Mouse (Mus musculus) mouse embryonic stem cell (cell line): ENCODE results near the gene Ppp2r2d.

ENCODE experiments used
- in situ Hi-C, 2 experiments: fragments of 300-500 bp; cut with MboI; formaldehyde crosslinking; loops; 1 replicate in 1 of 2; 3 replicates in 1 of 2; pipeline ENCODE4 v1.14.3; 2019 to 2020; ENCODE audit warnings: low sequenced_read_pairs in 2 of 2, low pct_unique_long_range_greater_than_20kb in 1 of 2, mixed read lengths in 1 of 2; ENCODE audit not compliant: unreplicated experiment in 1 of 2

Gene Ppp2r2d

DNA sequence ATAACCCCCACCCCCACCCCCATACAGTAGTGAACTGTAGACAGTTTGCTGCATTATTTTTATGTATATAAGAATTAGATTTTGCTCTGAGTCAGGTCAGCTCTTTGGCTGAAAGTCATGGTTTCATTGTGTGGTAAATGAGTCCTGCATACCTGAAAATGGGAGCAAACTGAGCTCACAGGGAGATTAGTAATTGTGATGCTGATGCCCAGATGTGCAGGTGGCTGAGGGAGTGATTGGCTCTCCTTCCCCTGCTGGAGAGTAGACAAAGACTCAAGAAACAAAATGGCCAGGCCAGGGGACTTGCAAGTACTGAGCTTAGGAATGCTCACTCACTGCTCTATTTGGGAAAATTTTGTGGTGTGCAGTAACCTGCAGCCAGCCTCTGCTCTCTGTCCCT is 4.2 kb downstream of the Ppp2r2d start:
- in situ Hi-C loops: no loop called here

DNA sequence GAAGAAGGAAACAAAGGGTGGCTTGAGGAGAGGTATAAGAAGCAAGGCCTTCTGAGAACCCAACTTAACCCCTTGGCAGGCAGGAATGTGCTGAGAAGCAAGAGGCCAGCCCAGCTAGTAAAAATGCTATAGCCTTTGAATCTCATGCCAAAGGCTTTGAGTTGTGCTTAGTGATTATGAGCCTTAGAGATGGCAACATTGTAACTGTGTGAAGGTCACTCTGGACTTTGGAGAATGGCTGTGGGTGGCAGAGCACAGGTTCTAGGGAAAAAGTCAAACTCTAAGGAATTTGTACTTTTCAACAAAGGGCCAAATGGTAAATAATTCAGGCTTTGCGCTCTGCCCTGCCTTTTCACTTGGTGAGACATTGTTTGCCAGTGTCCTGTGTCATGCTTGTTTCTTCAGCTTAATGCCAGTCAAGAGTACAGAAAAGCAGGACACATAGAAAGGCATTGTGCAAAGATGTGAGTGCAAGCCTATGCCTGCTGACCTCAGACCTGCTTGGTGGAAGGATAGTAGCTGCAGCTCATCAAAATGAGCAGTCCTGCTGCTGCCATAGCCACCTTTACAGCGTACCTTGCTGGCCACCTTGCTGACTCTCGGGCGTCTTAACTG is 7.6 kb downstream of the Ppp2r2d start:
- in situ Hi-C loops: no loop called here

DNA sequence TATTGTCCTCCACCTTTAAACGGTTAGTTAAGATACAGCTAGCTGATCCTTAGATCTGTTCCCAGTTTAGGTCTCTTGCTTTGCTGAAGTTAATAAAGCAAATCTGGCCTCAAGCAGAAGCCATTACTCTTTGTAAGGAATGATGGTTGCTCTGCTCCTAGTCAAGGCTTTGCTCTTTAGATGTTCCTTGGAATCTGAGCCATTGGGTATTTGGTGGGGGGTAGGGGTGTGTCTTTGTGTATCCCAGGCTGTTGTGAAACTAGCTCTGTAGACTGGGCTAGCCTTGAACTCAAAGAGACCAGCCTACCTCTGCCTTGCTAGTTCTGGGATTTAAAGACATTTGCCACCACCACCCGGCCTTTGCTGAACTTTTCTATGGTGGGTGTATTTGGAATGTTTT is 8.3 kb downstream of the Ppp2r2d start:
- in situ Hi-C loops: no loop called here

- in situ Hi-C loops: no loop called here
Observed at GRCm38 (mm10) chr7:138856670-138857069, 10.8 kb downstream of the Ppp2r2d start.

DNA sequence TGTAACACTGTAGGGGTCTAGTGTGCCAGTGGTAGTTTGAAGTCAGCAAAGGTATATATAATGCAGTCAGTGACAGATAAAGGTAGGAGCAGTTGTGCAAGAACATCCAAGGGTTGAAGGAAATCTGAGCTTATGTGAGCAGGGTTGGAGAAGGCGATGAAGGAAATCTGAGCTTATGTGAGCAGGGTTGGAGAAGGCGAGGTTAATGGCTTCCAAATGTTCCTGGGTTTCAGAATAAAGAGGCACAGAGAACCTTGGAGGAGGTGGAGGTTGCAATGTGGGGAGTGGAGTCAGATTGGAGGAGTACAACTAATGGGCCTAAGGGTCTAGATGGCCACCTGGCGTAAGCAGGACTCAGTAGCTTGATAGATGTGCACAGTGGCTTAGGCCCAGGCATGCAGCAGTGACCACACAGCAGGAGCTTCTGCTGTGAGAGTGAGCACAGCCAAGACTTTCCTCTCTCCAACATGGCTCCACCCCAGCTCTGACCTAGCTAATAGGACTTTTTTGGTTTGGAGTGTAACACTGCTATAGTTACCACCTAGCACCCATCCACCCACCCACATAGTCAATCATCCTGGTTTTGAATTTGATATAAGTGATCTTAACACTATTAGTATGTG is 18.2 kb downstream of the Ppp2r2d start:
- in situ Hi-C loops: no loop called here

DNA sequence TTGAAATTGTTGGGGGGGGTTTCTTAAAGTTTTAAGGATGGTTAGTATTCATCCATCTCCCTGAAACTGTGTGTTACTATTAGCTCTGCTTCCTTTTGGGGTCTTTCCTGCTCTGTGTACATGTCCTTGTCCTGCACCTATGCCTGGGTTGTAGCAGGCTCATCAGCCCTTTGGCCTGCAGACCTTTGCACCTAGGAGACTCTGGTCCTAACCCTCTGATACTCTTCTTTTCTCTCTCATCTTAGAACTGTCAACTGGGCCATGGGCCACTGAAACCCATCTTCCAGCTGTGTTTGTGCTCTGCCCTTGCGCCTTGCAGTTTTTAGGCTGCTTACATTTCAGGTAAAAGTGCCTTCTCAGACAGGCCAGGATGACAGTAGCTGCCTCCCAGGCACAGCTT is 18.9 kb downstream of the Ppp2r2d start:
- in situ Hi-C loops: no loop called here

DNA sequence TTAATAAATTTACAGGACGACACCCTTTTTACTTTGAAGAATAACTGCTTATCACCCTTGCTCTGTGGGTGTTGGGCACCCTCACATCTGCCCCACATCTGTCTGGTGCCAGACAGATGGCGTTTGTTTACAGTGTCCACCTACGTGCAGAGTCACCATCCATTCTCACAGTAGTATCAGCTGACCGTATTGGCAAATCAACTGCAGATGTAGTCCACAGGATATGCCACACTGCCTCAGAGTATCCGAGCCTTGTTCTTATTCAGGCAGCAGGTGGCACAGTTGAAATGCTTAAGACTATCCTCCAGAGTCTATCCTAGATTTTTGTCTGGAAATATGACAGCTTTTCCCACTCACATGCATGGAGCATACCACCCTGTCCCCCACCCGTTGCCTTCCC is 21.4 kb downstream of the Ppp2r2d start:
- in situ Hi-C loops: no loop called here

DNA sequence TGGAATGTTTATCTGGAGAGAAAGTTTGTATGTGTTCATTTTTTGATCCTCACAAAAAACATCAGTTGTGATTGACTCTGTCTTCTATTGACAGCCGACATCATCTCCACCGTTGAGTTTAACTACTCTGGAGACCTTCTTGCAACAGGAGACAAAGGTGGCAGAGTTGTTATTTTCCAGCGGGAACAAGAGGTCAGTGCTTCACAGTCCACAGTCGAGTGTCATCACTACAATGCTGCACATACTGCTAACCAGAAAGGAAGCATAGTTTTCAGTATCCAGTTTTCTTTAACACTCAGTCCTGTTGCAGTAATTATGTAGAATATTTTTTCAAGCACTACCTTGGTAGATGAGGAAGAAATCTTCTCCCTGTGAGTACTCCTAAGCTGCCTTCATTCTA is 22.4 kb downstream of the Ppp2r2d start:
- in situ Hi-C loops: no loop called here

DNA sequence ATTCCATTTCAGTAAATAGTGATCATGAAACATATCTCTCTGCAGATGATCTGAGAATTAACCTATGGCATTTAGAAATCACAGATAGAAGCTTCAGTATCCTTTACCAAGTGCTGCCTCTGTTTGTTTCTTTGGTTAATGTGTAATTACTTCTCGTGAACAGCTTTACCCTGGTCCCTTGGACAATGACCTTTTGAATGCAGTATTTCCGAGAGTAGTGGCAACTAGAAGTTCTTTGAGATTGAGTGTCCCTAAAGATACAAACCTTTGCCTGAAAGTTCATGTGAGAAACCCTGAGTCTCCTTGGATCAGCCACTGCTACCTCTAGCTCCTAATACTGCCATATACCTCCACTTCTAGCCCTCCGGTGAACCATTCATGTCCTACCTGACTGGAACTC is 27.1 kb downstream of the Ppp2r2d start:
- in situ Hi-C loops: no loop called here

DNA sequence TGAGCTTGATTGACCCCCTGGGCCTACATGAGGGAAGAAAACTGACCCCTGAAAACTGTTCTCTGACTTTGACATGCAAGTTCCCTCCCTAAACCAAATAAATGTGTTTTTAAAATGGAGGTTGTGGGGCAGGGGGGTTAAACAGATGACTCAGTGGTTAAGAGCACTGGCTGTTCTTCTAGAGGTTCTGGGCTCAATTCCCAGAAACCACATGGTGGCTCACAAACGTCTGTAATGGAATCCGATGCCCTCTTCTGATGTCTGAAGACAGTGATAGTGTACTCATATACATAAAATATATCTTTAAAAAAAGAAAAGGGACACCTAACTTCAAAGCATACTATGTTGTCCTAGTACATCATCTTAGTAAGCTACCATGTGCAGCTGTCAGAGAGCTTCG is 29.2 kb downstream of the Ppp2r2d start:
- in situ Hi-C loops: no loop called here

GRCm38 (mm10) chr7:138883724-138884123 is 37.8 kb downstream of the Ppp2r2d start:
- in situ Hi-C loops: no loop called here

DNA sequence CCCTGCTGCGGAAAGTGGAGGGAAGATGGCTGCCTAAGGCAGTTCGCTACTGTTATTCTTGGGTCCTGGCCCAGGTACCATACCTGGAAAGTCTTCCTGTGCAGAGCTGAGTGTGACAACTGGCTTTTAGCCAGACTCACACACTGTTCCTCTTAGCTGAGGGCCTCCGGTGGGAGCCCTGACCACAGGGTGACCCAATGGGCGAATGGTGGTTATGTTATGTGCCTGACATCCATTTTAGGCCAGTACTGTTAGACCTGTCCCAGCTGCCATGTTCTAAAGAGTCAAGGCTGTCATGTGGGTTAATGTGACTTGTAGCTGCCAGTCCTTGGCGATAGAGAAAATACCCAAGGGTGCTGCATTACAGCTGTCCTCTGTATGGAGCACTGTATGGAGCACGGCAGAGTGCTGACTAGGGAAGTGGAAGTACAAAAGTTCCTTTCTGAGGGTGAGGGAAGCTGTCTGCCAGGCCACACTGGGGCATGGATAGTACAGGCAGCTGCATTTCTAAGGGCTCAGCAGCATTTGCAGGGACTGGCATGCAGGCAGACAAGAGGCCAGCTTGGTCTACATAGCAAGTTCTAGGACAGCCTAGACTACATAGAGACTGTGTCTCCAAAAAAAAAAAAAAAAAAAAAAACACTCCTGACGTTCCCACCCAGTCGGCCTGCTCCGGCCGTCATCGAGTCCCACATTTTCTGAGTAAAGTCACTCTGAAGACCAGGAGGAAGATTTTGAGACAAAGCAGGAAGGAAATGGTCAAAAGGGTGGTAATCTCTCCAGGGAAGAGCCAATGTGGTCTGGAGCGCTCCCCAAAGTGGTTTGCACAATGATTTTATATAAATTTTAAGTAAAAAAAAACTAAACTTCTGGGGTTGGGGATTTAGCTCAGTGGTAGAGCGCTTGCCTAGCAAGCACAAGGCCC is 39.7 kb downstream of the Ppp2r2d start:
- in situ Hi-C loops: no loop called here

DNA sequence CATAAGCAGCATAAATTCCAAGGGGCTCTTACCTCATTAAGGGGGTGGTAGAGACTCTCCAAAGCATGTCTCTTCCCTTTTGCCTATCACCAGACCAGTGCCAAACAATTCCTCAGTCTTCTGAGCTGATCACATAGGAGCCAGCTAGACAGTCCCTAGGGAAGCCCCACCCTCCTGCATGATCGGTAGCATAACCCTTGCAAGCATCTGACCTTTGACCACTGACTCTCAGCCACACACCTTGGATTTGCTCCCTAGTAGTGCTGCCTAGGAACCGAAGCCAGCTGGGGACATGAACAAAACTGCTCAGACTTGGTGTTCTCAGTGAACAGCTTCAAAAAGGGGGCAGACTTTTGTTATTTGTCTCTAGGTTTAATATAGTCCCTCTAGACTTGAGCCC is 52.2 kb downstream of the Ppp2r2d start:
- in situ Hi-C loops: no loop called here

GRCm38 (mm10) chr7:138898743-138899142 is 52.9 kb downstream of the Ppp2r2d start:
- in situ Hi-C loops: no loop called here

GRCm38 (mm10) chr7:138903886-138904435 is 58.1 kb downstream of the Ppp2r2d start:
- in situ Hi-C loops: no loop called here

- in situ Hi-C loops: no loop called here
Observed at GRCm38 (mm10) chr7:138906441-138906840, 60.6 kb downstream of the Ppp2r2d start.

GRCm38 (mm10) chr7:138907043-138907442 is 61.2 kb downstream of the Ppp2r2d start:
- in situ Hi-C loops: no loop called here

DNA sequence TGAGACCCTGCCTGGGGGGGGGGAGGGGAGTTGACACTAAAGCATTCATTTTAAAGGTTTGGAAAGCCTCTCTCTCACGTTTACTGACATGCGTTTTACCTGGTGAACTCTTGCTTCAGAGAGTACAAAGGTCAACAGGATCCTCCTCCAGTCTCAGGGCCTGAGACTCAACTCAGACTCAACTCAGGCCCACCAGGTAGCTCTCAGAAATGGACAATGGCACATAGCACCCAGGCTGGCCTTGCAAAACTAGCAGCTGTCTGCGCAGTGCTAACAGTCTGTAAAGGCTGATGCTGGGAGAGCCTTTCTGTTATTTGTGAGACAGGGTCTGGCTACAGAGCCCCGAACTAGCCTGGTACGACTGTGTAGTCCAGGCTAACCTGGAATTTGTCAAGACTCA is 62.1 kb downstream of the Ppp2r2d start:
- in situ Hi-C loops: no loop called here

DNA sequence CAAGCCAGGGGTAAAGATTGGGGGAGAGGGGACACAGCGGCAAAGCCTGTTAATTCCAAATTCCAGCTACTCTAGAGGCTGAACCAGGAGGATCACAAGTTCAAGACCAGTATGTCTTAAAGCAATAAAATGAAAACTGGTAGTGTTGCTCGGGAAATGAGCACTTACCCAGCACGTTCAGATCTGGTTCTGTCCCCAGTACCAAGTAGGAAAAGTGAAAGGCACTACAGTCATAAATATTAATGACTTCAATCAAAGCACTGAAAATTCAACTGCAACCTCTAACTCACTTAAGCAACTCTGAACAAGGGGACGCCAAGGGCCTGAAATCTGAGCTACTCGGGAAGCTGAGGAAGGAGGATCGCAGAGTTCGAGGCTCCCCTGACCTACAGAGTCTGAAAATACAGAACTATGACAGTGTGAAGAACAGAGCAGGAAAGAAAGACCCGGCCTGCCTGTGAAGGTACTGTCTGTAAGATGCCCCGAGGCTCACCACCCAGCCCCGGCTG is 62.9 kb downstream of the Ppp2r2d start:
- in situ Hi-C loops: no loop called here
